Mouse (Mus musculus) midbrain, embryonic 14.5 days (tissue): ENCODE results near the gene Tbc1d8. TPM values are rescaled to one million over a fixed set of nuclear protein-coding genes. Genes with fewer than 3 reads are reported as not detected.

Experiments used
- ATAC-seq: fragments of 200-750 bp; cut with Nextera tagmentation; 2 replicates; pipeline ENCODE4 v1.8.0; 2017; ENCODE audit warnings: moderate number of reproducible peaks, moderate library complexity; ENCODE audit not compliant: low FRiP score, low TSS enrichment
- DNase-seq: peaks from one replicate; pipeline ENCODE4 v3.0.0-alpha.2; 2015
- H3K27ac ChIP-seq: fragments of 300-500 bp; sonication (generic); replicated peaks from 2 replicates; pipeline ENCODE4 v1.5.1; 2014; ENCODE audit warnings: mild to moderate bottlenecking, low read depth, low read length, moderate library complexity
- H3K27me3 ChIP-seq: fragments of 300-500 bp; sonication (generic); 2 replicates; pipeline ENCODE4 v1.6.1; 2014; ENCODE audit warnings: low read length, control low read depth, mixed read lengths; ENCODE audit not compliant: control insufficient read depth, insufficient read depth
- H3K36me3 ChIP-seq: fragments of 300-500 bp; sonication (generic); 2 replicates; pipeline ENCODE4 v1.6.1; 2014; ENCODE audit warnings: low read length, control low read depth; ENCODE audit not compliant: control insufficient read depth, insufficient read depth
- H3K4me1 ChIP-seq: fragments of 300-500 bp; sonication (generic); 2 replicates; pipeline ENCODE4 v1.6.1; 2014; ENCODE audit warnings: mild to moderate bottlenecking, antibody characterized with exemption, low read length, control low read depth; ENCODE audit not compliant: control insufficient read depth, insufficient read depth
- H3K4me2 ChIP-seq: fragments of 300-500 bp; sonication (generic); 2 replicates; pipeline ENCODE4 v1.6.1; 2014; ENCODE audit warnings: mild to moderate bottlenecking, low read length, moderate library complexity
- H3K4me3 ChIP-seq: fragments of 300-500 bp; sonication (generic); replicated peaks from 2 replicates; pipeline ENCODE4 v1.5.1; 2014; ENCODE audit warnings: low read depth, low read length
- H3K9ac ChIP-seq: fragments of 300-500 bp; sonication (generic); replicated peaks from 2 replicates; pipeline ENCODE4 v1.6.1; 2014; ENCODE audit warnings: mild to moderate bottlenecking, low read length, moderate library complexity
- H3K9me3 ChIP-seq: fragments of 300-500 bp; sonication (generic); 2 replicates; pipeline ENCODE4 v1.6.1; 2016; ENCODE audit warnings: low read length, control low read depth, mixed read lengths; ENCODE audit not compliant: control insufficient read depth
- WGBS: fragments of 180-500 bp; shearing (Covaris S2); extraction: QIAGEN DNeasy Blood & Tissue Kit; methylation state at CpG from one replicate; pipeline ENCODE4 v1.1.7; 2014; 5-methylcytosine and 5-hydroxymethylcytosine counted together
- polyA plus RNA-seq: library from polyadenylated mRNA; unstranded; fragments of >200 nt; fragmentation: Nextera tagmentation; extraction: Ambion mirVana; gene quantifications from 2 replicates; pipeline ENCODE4 v1.2.1, GENCODE M21; 2014

Tbc1d8 gene
- polyA plus RNA-seq, 1 experiment from 2014 or later = 12.1 TPM

DNA sequence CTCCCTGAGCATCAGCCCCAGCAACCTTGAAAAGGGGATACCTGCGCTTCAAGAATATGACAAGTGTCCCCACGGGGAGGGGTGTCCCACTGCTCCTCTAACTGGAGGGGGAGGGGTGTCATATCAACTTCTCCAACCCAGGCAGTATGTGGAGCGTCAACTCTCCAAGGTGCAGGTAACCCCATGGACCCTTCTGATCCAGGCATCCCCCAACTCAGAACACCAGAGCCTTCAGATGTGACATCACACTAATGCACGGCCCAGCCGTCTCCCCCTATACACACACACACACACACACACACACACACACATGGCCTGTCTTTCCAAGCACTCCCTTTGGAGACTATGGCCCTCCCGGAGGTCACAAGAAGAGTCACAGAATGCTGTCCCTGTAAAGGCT lies 86.9 kb downstream of the Tbc1d8 start:
- Histone ChIP-seq H3K4me2 (no peak overlapping the region), H3K27ac (no peak overlapping the region), H3K27me3 (no peaks in the 10 kb centered on the region), H3K4me1 (no peaks in the 10 kb centered on the region), H3K9ac (no peak overlapping the region), H3K9me3 (no peaks in the 10 kb centered on the region), H3K36me3 (no peaks in the 10 kb centered on the region), H3K4me3 (no peak overlapping the region)
- DNase-seq (no peak), ATAC-seq (no peak)
- WGBS = 90% methylated on average over 6 of the region's 6 CpGs

GRCm38 (mm10) chr1:39389338-39389737 lies 89.2 kb downstream of the Tbc1d8 start:
- no peaks in the 10 kb centered on the region for H3K36me3 ChIP-seq
- H3K4me1 ChIP-seq = no peaks in the 10 kb centered on the region
- H3K27ac ChIP-seq = no peak overlapping the region
- 90% methylated on average over 11 of the region's 11 CpGs for WGBS
- no peaks in the 10 kb centered on the region for H3K9me3 ChIP-seq
- DNase-seq (no peak), ATAC-seq (no peak)
- no peaks in the 10 kb centered on the region for H3K27me3 ChIP-seq
- H3K4me2 ChIP-seq = no peak overlapping the region
- H3K9ac ChIP-seq = no peak overlapping the region
- H3K4me3 ChIP-seq = no peak overlapping the region

- no peak for DNase-seq
- H3K9ac ChIP-seq = no peak overlapping the region
- no peaks in the 10 kb centered on the region for H3K36me3 ChIP-seq
- no peak overlapping the region for H3K27ac ChIP-seq
- no peaks in the 10 kb centered on the region for H3K27me3 ChIP-seq
- H3K4me1 ChIP-seq = no peaks in the 10 kb centered on the region
- ATAC-seq = no peak
- WGBS = 81% methylated on average over 2 of the region's 2 CpGs
- H3K4me3 ChIP-seq = no peak overlapping the region
- no peaks in the 10 kb centered on the region for H3K9me3 ChIP-seq
- H3K4me2 ChIP-seq = no peak overlapping the region
Observed at GRCm38 (mm10) chr1:39388163-39388562, 90.4 kb downstream of the Tbc1d8 start.

- ATAC-seq = no peak
- WGBS = 86% methylated on average over 4 of the region's 4 CpGs
Observed at GRCm38 (mm10) chr1:39387497-39387896, 91.1 kb downstream of the Tbc1d8 start.

GRCm38 (mm10) chr1:39386456-39386855 lies 92.1 kb downstream of the Tbc1d8 start:
- no peak for DNase-seq
- Histone ChIP-seq H3K27me3 (no peaks in the 10 kb centered on the region), H3K9ac (no peak overlapping the region), H3K27ac (no peak overlapping the region), H3K4me2 (no peak overlapping the region), H3K4me3 (no peak overlapping the region), H3K4me1 (no peaks in the 10 kb centered on the region), H3K9me3 (no peaks in the 10 kb centered on the region), H3K36me3 (no peaks in the 10 kb centered on the region)
- WGBS = 78% methylated on average over 3 of the region's 3 CpGs
- no peak for ATAC-seq

More at GRCm38 (mm10) chr1:39387497-39387896, 91.1 kb downstream of the Tbc1d8 start:
- H3K27ac ChIP-seq = no peak overlapping the region
- H3K9me3 ChIP-seq = no peaks in the 10 kb centered on the region
- no peak overlapping the region for H3K9ac ChIP-seq
- H3K4me3 ChIP-seq = no peak overlapping the region
- H3K27me3 ChIP-seq = no peaks in the 10 kb centered on the region
- no peak overlapping the region for H3K4me2 ChIP-seq
- DNase-seq = no peak
- no peaks in the 10 kb centered on the region for H3K4me1 ChIP-seq
- H3K36me3 ChIP-seq = no peaks in the 10 kb centered on the region

DNA sequence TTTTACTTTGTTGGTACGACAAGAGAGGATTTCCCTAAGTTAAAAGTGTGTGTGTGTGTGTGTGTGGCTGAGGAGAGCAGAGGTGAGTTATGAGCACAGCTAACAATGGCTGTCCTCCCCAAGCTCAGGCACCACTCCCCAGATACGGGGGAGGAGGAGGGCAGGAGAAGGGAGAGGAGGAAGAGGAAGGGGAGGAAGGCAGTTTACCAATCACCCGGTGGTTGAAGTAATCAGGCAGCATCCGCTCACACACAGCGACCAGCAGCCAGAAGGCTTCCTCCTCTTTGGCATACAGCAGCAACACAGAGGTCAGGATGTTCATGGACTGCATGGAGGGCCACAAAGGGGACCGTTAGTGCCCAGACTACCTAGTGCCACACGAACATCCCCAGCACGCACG lies 93.6 kb downstream of the Tbc1d8 start:
- 91% methylated on average over 9 of the region's 9 CpGs for WGBS
- DNase-seq = no peak
- ATAC-seq = no peak
- Histone ChIP-seq H3K9me3 (no peaks in the 10 kb centered on the region), H3K27ac (no peak overlapping the region), H3K36me3 (0 out of 2 replicates have a peak, but pooled peaks cover 5% of the 10 kb centered on the region), H3K9ac (no peak overlapping the region), H3K4me3 (no peak overlapping the region), H3K4me1 (no peaks in the 10 kb centered on the region), H3K4me2 (no peak overlapping the region), H3K27me3 (no peaks in the 10 kb centered on the region)

- Histone ChIP-seq H3K9ac (no peak overlapping the region), H3K4me2 (no peak overlapping the region), H3K9me3 (no peaks in the 10 kb centered on the region), H3K36me3 (peaks cover 14% of the 10 kb centered on the region; the same call in 1 of the 2 replicates), H3K4me3 (no peak overlapping the region), H3K27me3 (no peaks in the 10 kb centered on the region), H3K27ac (no peak overlapping the region), H3K4me1 (no peaks in the 10 kb centered on the region)
- ATAC-seq (no peak), DNase-seq (no peak)
- WGBS = 89% methylated on average over 9 of the region's 9 CpGs
Observed at GRCm38 (mm10) chr1:39381017-39381416, 97.5 kb downstream of the Tbc1d8 start.

- H3K9me3 ChIP-seq = no peaks in the 10 kb centered on the region
- WGBS = 73% methylated on average over 5 of the region's 5 CpGs
- H3K9ac ChIP-seq = no peak overlapping the region
- no peak for DNase-seq
- no peaks in the 10 kb centered on the region for H3K27me3 ChIP-seq
- no peak overlapping the region for H3K4me3 ChIP-seq
- H3K36me3 ChIP-seq = peaks cover 20% of the 10 kb centered on the region; the same call in 1 of the 2 replicates
- H3K27ac ChIP-seq = no peak overlapping the region
- no peak overlapping the region for H3K4me2 ChIP-seq
- no peak for ATAC-seq
- no peaks in the 10 kb centered on the region for H3K4me1 ChIP-seq
Observed at GRCm38 (mm10) chr1:39379021-39379420, 99.5 kb downstream of the Tbc1d8 start.

DNA sequence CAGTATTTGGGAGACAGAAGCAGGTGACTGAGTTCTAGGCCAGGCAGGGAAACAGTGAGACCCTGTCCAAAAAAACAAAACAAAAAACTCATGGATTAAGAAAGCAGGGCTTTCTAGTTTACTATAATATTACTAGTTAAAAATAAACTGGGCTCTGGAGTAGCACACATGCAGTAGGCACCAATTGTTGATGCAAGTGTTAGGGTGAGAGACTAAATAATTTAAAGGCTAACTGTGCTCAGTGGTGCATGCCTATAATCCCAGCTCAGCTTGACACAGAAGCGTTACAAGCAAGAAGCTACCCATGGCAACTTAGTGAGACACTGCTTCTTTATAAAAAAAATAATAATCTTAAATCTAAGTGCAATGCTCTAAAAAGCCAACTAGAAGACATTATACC lies 100.0 kb downstream of the Tbc1d8 start:
- no peak for DNase-seq
- H3K9ac ChIP-seq = no peak overlapping the region
- WGBS = 32% methylated on average over 1 of the region's 1 CpGs
- H3K4me1 ChIP-seq = no peaks in the 10 kb centered on the region
- no peak overlapping the region for H3K27ac ChIP-seq
- H3K27me3 ChIP-seq = no peaks in the 10 kb centered on the region
- no peak for ATAC-seq
- H3K4me3 ChIP-seq = no peak overlapping the region
- H3K4me2 ChIP-seq = no peak overlapping the region
- H3K9me3 ChIP-seq = no peaks in the 10 kb centered on the region
- H3K36me3 ChIP-seq = peaks cover 24% of the 10 kb centered on the region; the same call in 1 of the 2 replicates
